Mouse (Mus musculus): Measurements from ENCODE around the gene Zfp941.

- TF ChIP-seq POLR2A (IDR thresholded peaks at IDR 0.05; ENCODE audit: insufficient read length, low read depth) (no peak), MAX (IDR thresholded peaks at IDR 0.05; ENCODE audit: low read depth) (no peak)
Measured at GRCm38 (mm10) chr7:140840750-140841735, 19.1 kb upstream of the Zfp941 start.
